Mouse (Mus musculus): ENCODE data around the gene Selplg. TPM values are rescaled to one million over a fixed set of nuclear protein-coding genes. Genes with fewer than 3 reads are reported as not detected.

The Selplg gene
- polyA plus RNA-seq (2015; fragmentation: Nextera tagmentation; extraction: Ambion mirVana), result 4.5 and 5.2 TPM in 2 replicates

GRCm38 (mm10) chr5:113832490-113832901 lies at the start of gene Selplg:
Gene Selplg (minus strand): TSS chr5:113832644.

GRCm38 (mm10) chr5:113800280-113800679 lies 32.2 kb downstream of the Selplg start, which contains the start of gene Tmem119:
Gene Tmem119 (minus strand): TSS chr5:113800516.

DNA sequence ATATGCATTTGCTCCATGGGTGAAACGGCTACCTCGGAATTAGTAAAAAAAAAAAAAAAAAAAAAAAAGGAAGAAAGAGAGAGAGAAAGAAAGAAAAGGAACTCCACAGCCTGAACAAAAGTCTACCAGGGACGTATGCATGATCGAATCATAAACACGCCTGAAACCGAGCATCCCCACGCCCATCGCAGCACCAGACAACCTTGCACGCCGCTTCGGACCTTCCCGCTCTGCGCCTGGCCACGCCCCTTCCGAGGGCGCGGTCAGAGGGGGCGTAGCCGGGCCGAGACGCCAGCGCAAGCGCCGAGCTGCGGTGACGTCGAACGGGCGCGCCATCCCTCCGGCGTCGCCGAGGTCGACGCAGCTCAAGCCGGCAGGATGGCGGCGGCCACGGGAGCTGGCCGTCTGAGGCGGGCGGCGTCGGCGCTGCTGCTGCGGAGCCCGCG lies 60.0 kb downstream of the Selplg start, which contains the start of the genes Sart3 and Iscu:
Gene Sart3, minus strand, starts transcription at position 61 of the 446 bp plus-strand sequence.
Gene Iscu, plus strand, starts transcription at position 299 of the 446 bp plus-strand sequence.

Other genes starting within 250 kb of the Selplg start
- gene Cmklr1, start 182.2 kb downstream of the Selplg start, polyA plus RNA-seq (2015; fragmentation: Nextera tagmentation; extraction: Ambion mirVana), result 2.0 and 5.2 TPM in 2 replicates
- gene 1700069L16Rik, start 107.9 kb downstream of the Selplg start, polyA plus RNA-seq (2015; fragmentation: Nextera tagmentation; extraction: Ambion mirVana), result not detected in 2 replicates
- 3.7 and 5.1 TPM in 2 replicates for gene Ficd, start 96.8 kb downstream of the Selplg start, polyA plus RNA-seq (2015; fragmentation: Nextera tagmentation; extraction: Ambion mirVana)
- gene Sart3, start 60.1 kb downstream of the Selplg start, polyA plus RNA-seq (2015; fragmentation: Nextera tagmentation; extraction: Ambion mirVana), result 9.7 and 10.8 TPM in 2 replicates
- 125 and 137 TPM in 2 replicates for gene Iscu, start 59.9 kb downstream of the Selplg start, polyA plus RNA-seq (2015; fragmentation: Nextera tagmentation; extraction: Ambion mirVana)
- 35.7 and 42.6 TPM in 2 replicates for gene Tmem119, start 32.1 kb downstream of the Selplg start, polyA plus RNA-seq (2015; fragmentation: Nextera tagmentation; extraction: Ambion mirVana)
- 31.3 and 38.3 TPM in 2 replicates for gene Coro1c, start 76.1 kb upstream of the Selplg start, polyA plus RNA-seq (2015; fragmentation: Nextera tagmentation; extraction: Ambion mirVana)
- gene Ssh1, start 161.2 kb upstream of the Selplg start, polyA plus RNA-seq (2015; fragmentation: Nextera tagmentation; extraction: Ambion mirVana), result 5.6 and 6.1 TPM in 2 replicates
- not detected in 2 replicates for gene Dao, start 171.1 kb upstream of the Selplg start, polyA plus RNA-seq (2015; fragmentation: Nextera tagmentation; extraction: Ambion mirVana)
- gene Usp30, start 232.8 kb upstream of the Selplg start, polyA plus RNA-seq (2015; fragmentation: Nextera tagmentation; extraction: Ambion mirVana), result 5.4 and 5.5 TPM in 2 replicates

Measured in skeletal muscle tissue, postnatal 0 days (tissue).